Mouse (Mus musculus): ENCODE data around the gene Sh3bgrl2. TPM values are rescaled to one million over a fixed set of nuclear protein-coding genes. Genes with fewer than 3 reads are reported as not detected.

Gene Sh3bgrl2
- polyA plus RNA-seq, 1 experiment: not detected

DNA sequence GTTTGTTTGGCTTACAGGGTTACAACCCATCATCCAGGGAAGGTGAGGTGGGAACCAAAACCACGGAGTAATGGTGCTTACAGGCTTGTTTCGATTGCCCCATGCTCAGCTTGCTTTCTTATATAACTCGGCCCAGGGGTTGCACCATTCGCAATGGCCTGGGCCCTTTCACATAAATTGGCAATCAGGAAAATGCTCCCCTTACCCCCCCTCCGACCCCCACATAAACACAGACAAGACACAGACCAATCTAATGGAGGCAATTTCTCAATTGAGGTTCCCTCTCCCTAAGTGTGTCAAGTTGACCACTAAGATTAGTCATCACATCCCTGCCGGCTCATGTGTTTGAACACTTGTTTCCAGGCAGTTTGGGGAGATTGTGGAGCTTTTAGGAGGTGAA is 82.2 kb downstream of the Sh3bgrl2 start:
- TF ChIP-seq GATA1 (IDR thresholded peaks at IDR 0.05; ENCODE audit: low read length): no peak

DNA sequence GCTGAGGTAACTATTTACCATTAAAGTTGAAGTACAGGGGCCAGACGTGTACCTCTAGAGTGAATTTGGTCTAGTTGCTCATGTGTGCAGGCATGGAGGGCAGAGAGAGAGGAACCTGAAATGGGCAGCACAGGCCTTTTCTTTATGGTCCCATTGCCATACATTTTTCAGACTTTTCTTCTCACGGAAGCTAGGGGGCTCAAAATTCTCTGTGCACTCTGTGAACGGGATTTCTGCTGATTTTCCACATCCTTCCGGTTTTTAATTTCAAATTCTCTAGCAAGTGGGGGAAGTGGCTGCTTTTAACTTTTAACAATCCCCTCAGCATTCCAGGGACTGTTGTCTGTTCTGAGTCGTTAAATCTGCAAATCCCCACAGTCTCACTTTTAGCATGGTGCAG is 83.8 kb downstream of the Sh3bgrl2 start:
- no peak for TF ChIP-seq GATA1 (IDR thresholded peaks at IDR 0.05; ENCODE audit: low read length)

DNA sequence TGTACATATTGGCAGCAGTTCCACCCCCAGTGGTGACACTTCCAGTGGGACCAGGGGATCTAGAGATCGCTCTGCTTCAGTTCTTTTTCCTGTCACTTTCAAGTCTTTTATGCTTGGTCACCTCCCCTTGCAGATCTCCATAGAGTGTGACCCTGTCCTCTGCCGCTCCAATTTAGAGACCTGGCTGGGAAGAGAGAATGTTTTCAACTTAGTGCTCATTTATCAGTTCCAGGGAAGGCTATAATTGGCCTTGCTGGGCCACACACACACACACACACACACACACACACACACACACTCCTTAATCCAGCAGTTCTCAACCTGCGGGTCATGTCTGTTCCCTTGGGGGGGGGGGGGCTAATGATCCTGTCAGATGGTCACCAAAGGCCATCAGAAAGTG is 86.6 kb downstream of the Sh3bgrl2 start:
- TF ChIP-seq GATA1 (IDR thresholded peaks at IDR 0.05; ENCODE audit: low read length): no peak

DNA sequence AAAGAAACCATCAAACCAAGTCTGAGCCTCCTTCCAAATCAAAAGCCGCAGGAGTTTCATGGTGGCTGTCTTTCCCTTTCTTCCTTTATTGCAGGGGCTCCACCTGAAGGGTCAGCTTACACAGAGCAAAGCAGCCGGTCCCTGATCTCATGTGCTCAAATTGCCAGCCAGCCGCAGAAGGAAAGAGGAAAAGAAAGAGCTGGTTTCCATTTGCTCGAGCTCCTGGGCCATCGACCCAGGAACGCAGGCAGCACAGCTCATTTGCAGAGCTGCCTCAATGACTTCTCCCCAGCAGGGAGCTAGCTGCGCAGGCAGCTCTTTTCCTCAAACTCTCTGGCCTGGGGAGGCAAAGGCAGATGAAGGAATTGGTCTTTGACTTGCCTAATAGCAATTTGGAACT is 87.9 kb downstream of the Sh3bgrl2 start:
- no peak for TF ChIP-seq GATA1 (IDR thresholded peaks at IDR 0.05; ENCODE audit: low read length)

DNA sequence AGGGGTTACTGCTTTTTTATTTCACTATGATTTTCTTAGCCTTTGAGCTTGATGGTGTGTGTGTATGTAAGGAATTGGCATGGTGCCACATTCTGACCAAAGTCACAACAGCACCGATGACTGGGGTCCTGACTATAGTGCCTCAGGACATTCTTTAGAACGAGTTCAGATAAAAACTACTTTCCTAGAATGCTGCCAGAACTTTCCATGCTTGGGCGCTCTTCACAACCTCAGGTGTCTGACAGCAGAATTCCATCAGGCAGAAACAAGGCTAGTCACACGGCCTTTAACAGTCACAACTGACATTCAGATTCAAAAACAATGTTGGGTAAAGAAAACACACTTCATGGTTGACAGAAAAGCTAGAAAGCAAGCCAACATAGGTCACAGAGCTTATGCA is 95.0 kb downstream of the Sh3bgrl2 start:
- TF ChIP-seq GATA1 (IDR thresholded peaks at IDR 0.05; ENCODE audit: low read length): no peak

DNA sequence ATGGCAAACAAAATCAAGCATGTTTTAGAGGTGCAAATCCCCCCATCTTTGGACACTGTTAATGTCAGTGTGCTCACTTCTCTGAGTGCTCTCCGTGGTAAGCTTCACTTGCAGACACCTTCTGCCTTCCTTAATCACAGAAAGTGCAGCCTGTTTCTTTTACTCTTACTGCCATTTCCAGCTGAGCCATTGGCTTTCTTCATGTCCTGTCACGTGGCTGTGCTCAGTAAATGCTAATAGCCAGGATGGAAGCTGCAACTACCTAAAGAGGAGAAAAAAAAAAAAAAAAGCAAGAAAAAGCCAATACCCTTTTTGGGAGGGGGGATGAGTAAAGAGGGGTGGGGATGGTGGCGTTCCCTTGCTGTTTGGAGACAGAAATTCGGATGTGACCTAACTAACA is 95.7 kb downstream of the Sh3bgrl2 start:
- no peak for TF ChIP-seq GATA1 (IDR thresholded peaks at IDR 0.05; ENCODE audit: low read length)

DNA sequence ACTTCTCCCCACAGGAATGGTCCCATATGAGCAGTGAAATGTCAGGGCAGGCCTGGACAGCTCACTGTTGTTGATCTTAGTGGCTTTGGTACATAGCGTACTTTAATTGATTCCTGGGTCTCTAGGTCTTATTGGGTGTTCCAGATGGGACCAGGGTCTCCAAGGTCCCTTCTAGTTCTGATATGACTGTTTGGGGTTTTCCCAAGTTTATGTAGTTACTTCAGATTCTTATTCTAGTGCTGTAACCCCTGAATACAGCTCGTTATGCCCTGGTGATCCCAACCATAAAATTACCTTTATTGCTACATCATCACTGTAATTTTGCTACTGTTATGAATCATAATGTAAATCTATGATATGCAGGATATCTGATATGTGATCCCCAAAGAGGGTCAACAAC is 98.1 kb downstream of the Sh3bgrl2 start:
- TF ChIP-seq GATA1 (IDR thresholded peaks at IDR 0.05; ENCODE audit: low read length): no peak

DNA sequence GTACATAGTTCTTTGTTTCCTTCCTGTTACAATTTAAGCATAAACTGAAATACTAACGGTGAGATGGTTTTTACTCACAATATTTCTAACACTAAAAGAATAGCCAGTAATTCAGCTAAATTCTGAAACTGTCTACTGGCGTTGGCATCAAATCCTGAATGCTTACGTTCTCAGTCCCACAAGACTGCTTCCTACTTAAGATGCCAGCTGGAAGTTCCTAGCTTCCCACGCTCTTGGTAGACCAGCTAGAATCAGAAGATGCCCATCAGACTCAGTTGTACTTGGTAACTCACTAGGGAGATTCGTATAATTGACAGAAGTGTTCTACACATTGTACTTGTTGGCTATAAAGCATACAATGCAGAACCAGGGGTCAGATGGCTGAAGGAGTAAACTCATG is 98.6 kb downstream of the Sh3bgrl2 start:
- TF ChIP-seq GATA1 (IDR thresholded peaks at IDR 0.05; ENCODE audit: low read length): no peak

DNA sequence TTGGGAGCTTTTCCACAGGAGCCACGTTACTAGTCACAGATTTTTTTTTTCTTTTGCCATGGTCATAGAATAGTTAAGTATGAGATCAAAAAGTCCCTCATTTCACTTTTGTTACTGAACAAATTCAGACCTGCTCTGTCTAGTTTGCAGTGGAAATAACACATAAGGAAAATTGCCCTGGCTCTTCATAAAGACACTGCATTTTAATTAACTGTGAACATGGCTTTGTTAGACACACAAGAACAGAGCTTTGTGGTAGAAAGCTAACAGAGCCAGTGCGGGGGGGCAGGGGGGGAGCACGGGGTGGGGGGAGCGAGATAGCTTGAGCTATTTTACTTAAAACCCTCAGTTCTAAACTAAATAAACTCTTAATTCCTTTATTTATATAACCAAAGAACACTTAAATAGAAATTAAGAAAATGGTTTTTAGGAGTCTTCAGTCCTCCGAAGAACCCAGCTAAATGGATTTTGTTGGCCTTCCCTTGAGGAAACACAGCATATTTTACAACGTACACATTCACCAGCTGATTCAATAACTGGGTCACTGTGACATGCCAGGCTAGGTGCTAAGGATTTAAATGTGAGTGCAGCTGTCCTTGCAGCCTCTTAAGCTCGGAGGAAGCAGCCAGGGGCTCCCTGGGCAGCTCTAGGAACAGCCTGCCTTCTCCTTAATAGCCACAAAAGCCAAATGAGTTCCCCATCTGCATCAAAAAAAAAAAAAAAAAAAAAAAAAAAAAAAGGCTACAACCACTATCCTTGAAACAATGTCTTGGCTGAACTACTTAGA is 100.0 kb downstream of the Sh3bgrl2 start:
- no peak for TF ChIP-seq GATA1 (IDR thresholded peaks at IDR 0.05; ENCODE audit: low read length)

DNA sequence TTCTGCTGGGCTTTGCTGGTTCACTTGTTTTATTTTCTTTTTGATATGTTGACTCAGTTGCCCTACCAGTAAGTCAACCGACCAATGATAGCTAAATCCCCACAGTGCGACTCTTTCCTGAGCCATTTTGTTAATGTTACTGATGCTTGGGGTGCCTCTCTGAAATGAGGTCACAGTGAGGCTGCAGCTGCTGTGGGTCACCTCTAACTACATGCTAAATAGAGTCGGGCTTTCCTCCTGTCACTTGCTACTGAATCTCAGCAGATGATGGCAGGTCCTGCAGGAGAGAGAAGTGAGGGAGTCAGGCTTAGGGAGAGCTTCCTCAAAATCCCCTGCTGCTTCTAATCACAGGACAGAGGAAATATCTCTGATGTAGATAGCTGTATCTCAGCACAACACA is 100.6 kb downstream of the Sh3bgrl2 start:
- TF ChIP-seq GATA1 (IDR thresholded peaks at IDR 0.05; ENCODE audit: low read length): no peak

DNA sequence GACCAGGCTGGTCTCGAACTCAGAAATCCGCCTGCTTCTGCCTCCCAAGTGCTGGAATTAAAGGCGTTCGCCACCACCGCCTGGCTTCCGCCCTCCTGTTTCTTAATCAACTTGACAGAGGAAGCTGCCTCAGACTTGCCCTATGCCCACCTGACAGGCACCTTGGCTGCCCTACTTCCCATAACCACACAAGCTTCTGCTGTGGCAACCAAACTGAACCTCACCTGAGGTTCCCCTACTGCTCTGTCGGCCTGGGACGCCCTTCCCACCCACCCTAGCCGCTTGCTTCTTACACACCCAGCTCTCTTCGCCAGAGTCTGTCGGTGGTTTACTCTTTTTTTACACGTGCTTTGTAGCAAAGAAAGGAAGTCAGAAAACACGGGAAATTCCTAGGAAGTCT is 103.9 kb downstream of the Sh3bgrl2 start:
- TF ChIP-seq GATA1 (IDR thresholded peaks at IDR 0.05; ENCODE audit: low read length): no peak

DNA sequence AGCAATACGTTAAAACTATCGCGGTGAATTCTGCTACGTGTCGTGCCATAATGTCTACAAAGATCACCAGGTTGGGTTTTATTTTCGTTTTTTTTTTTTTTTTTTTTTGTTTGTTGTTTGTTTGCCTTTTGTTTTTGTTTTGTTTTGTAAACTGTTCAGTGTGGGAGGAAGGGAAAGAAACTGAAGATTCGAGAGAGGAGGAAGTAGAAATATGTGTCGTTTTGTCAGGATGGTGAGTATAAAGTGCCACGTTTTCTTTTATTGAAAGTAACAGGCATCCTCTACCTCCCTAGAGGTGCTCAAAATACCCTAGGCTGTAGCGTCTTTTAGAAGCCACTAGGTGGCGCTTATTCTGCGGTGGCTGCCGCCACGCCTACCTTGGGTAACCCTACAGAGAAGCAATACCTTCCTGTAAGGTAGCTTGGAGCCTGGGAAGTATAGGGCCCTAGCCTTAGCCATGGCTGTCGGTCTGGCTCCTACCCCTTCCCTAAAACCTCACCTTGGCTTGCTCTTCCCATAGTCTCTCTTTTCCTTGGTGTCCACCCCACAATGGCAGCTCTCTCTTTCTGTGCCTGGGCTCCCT is 104.6 kb downstream of the Sh3bgrl2 start:
- no peak for TF ChIP-seq GATA1 (IDR thresholded peaks at IDR 0.05; ENCODE audit: low read length)

DNA sequence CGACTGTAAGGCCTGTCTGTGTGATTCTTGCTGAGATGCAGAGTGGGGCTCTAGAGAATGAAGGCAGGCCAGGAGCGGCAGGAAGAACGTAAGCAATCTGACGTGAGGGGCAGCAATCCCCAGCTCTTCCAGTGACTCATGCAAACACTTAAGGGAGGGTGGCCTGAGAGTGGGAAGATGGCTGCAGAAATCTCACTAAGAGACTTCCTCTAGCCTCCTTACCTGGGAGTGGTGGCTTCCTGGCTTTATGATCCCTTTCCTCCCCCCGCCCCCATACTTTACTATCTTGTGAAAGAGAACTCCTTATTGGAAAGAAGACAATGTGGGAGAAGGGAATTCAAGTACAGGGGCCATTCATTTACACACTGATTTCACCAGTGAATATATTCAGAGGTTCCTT is 106.5 kb downstream of the Sh3bgrl2 start:
- no peak for TF ChIP-seq GATA1 (IDR thresholded peaks at IDR 0.05; ENCODE audit: low read length)

DNA sequence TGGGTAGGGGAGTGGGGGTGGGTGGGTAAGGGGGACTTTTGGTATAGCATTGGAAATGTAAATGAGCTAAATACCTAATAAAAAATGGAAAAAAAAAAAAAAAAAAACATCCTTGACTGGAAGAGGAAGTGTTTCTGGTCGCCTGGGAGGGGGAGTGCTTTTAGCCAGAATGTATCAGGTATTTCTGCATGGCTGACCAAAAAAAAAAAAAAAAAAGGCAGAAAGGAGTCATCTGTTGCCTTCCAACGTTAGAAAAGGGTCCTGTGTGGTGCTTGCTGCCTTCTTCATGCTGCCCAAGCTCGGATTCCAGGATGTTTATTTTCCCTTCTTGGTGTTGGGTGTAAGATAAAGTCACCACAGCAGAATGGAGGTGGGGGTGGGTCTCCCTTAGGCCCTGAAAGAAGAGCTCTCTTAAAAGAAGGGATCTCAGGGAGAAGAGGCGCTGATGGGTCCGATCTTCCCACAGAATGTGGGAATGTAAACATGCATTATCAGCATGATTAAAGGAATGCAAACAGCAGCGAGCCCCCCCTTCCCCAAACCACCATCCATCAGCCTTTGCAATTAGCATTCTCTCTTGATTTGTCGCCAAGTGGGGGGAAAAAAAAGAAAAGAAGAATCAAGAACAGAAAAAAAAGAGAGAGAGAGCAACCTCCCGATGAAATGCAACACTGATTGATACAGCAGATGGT is 109.0 kb downstream of the Sh3bgrl2 start:
- TF ChIP-seq GATA1 (IDR thresholded peaks at IDR 0.05; ENCODE audit: low read length): no peak

DNA sequence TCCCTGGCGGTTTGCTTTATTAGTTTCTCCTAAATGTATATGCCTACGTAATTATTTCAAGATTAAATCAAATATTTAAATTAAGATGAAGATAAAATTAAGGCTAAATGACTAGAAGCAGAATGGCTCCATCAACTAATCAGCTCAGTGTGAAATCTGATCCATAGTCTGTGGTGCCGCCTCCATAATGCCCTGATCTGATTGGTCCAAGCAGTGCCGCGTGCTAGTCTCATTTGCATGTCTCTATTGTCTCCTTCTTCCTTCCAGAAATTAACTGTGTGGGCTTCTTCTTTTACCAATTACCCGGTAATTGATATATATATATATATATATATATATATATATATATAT is 109.5 kb downstream of the Sh3bgrl2 start:
- no peak for TF ChIP-seq GATA1 (IDR thresholded peaks at IDR 0.05; ENCODE audit: low read length)

DNA sequence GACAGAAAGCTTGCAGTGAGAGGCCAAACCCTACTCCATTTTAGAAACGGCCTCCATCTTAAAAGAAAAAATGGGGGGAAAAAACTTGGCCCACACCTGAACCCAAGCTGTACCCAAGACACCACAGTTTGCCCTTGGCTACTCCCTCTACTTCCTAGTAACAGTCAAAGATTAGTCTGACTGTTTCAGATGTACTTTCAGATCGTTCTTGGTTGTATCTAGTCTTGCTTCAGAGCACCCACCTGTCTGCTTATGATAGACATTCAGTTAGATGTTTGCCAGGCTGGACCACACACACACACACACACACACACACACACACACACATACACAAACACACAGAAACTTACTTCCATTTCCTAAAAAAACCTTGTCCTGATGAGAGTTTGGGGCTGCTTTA is 111.0 kb downstream of the Sh3bgrl2 start:
- TF ChIP-seq GATA1 (IDR thresholded peaks at IDR 0.05; ENCODE audit: low read length): no peak

DNA sequence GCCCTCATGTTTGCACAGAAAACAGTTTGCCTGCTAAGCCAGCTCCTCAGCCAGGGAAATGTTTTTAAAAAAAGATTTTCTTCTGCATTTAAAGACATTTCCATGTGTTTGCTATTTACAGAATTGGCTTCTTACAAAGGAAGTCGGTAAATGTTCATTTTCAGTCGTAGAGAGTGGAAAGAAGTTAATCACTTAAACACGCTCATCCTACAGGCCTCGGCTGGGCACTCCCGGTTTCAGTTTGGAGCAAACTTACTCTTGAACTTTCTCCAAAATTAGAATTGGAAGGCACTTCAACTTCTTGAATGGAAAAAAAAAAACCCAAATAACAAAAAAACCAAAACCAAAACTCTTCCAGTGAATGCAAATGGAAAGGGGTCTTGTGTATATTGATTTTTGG is 113.7 kb downstream of the Sh3bgrl2 start:
- TF ChIP-seq GATA1 (IDR thresholded peaks at IDR 0.05; ENCODE audit: low read length): no peak
